Mouse (Mus musculus) MEL (cell line): ENCODE results near the gene Ralgapb. TPM values are rescaled to one million over a fixed set of nuclear protein-coding genes. Genes with fewer than 3 reads are reported as not detected.

Experiments used
- DNase-seq: peaks from one replicate; pipeline ENCODE4 v3.0.0; 2011; ENCODE audit warnings: low read depth, low spot score
- H3K27ac ChIP-seq: 2 replicates; pipeline ENCODE4 v1.5.1; 2012; ENCODE audit warnings: low read depth, mild to moderate bottlenecking, control low read depth, low read length, moderate library complexity; ENCODE audit not compliant: control insufficient read depth
- H3K27me3 ChIP-seq, 2 experiments: fragments of 150-350 bp in 1 of 2; sonication (generic) in 1 of 2; 2 replicates each; pipeline ENCODE4 v1.6.1; 2012; ENCODE audit warnings: low read length in 2 of 2, mild to moderate bottlenecking in 2 of 2, improper control_type of control experiment in 1 of 2, moderate library complexity in 1 of 2; ENCODE audit not compliant: insufficient read depth in 2 of 2, control insufficient read depth in 1 of 2
- H3K36me3 ChIP-seq, 2 experiments: 2 replicates each; pipeline ENCODE4 v1.6.1; 2012 to 2014; ENCODE audit warnings: low read length in 2 of 2, improper control_type of control experiment in 1 of 2, inconsistent platforms in 1 of 2, mild to moderate bottlenecking in 1 of 2; ENCODE audit not compliant: insufficient read depth in 2 of 2, control insufficient read depth in 1 of 2
- H3K4me1 ChIP-seq, 2 experiments: fragments of 150-350 bp in 1 of 2; sonication (generic) in 1 of 2; 2 replicates each; pipeline ENCODE4 v1.6.1; 2012; ENCODE audit warnings: low read length in 2 of 2, improper control_type of control experiment in 1 of 2, mild to moderate bottlenecking in 1 of 2; ENCODE audit not compliant: insufficient read depth in 2 of 2, control insufficient read depth in 1 of 2
- H3K4me3 ChIP-seq, 2 experiments: fragments of 150-350 bp in 1 of 2; sonication (generic) in 1 of 2; 2 replicates each; pipeline ENCODE4 v1.5.1; 2012; ENCODE audit warnings: low read depth in 2 of 2, low read length in 2 of 2, mild to moderate bottlenecking in 2 of 2, moderate library complexity in 2 of 2, control low read depth in 1 of 2, improper control_type of control experiment in 1 of 2; ENCODE audit not compliant: control insufficient read depth in 1 of 2, insufficient read depth in 1 of 2
- H3K79me2 ChIP-seq: 2 replicates; pipeline ENCODE4 v1.6.1; 2012; ENCODE audit warnings: mild to moderate bottlenecking, low read length, moderate library complexity; ENCODE audit not compliant: control insufficient read depth, poor library complexity, insufficient read depth
- H3K9ac ChIP-seq: 2 replicates; pipeline ENCODE4 v1.6.1; 2012; ENCODE audit warnings: low read depth, mild to moderate bottlenecking, control low read depth, low read length, moderate library complexity; ENCODE audit not compliant: control insufficient read depth, poor library complexity, severe bottlenecking
- H3K9me3 ChIP-seq: fragments of 150-350 bp; sonication (generic); replicated peaks from 2 replicates; pipeline ENCODE4 v1.6.1; 2012; ENCODE audit warnings: mild to moderate bottlenecking, low read length, improper control_type of control experiment, moderate library complexity; ENCODE audit not compliant: insufficient read depth
- BHLHE40 ChIP-seq: IDR thresholded peaks from 2 replicates; pipeline ENCODE4 v1.6.1; 2012; ENCODE audit warnings: low read depth, mild to moderate bottlenecking, inconsistent platforms, low read length, improper control_type of control experiment, borderline replicate concordance
- E2F4 ChIP-seq: IDR thresholded peaks from 2 replicates; pipeline ENCODE4 v1.6.1; 2011; ENCODE audit warnings: low read depth, low read length, improper control_type of control experiment, borderline replicate concordance
- ELF1 ChIP-seq: IDR thresholded peaks from 2 replicates; pipeline ENCODE4 v1.6.1; 2014; ENCODE audit warnings: low read depth, mild to moderate bottlenecking, inconsistent platforms, low read length, improper control_type of control experiment, moderate library complexity
- EP300 ChIP-seq, 2 experiments: IDR thresholded peaks; 2 replicates each; pipeline ENCODE4 v1.6.1; 2011; ENCODE audit warnings: improper control_type of control experiment in 2 of 2, low read length in 2 of 2, low read depth in 1 of 2, mild to moderate bottlenecking in 1 of 2
- GABPA ChIP-seq: IDR thresholded peaks from 2 replicates; pipeline ENCODE4 v1.6.1; 2012; ENCODE audit warnings: low read depth, mild to moderate bottlenecking, inconsistent platforms, low read length, improper control_type of control experiment, moderate library complexity
- GATA1 ChIP-seq: IDR thresholded peaks from 2 replicates; pipeline ENCODE4 v1.6.1; 2011; ENCODE audit warnings: low read depth, low read length, improper control_type of control experiment
- HCFC1 ChIP-seq: IDR thresholded peaks from 2 replicates; pipeline ENCODE4 v1.6.1; 2012; ENCODE audit warnings: low read depth, mild to moderate bottlenecking, inconsistent platforms, low read length, improper control_type of control experiment, moderate library complexity
- MAX ChIP-seq: IDR thresholded peaks from 2 replicates; pipeline ENCODE4 v1.6.1; 2011; ENCODE audit warnings: low read length, improper control_type of control experiment
- MEF2A ChIP-seq: IDR thresholded peaks from 2 replicates; pipeline ENCODE4 v1.6.1; 2014; ENCODE audit warnings: low read depth, mild to moderate bottlenecking, inconsistent platforms, low read length, improper control_type of control experiment; ENCODE audit not compliant: poor library complexity, insufficient replicate concordance, severe bottlenecking; ENCODE audit errors: extremely low read depth
- MYB ChIP-seq: IDR thresholded peaks from 2 replicates; pipeline ENCODE4 v1.6.1; 2011; ENCODE audit warnings: mild to moderate bottlenecking, low read depth, low read length, improper control_type of control experiment
- MYC ChIP-seq: IDR thresholded peaks from 2 replicates; pipeline ENCODE4 v1.6.1; 2011; ENCODE audit warnings: low read depth, mild to moderate bottlenecking, low read length, improper control_type of control experiment, moderate library complexity
- NELFE ChIP-seq: IDR thresholded peaks from 2 replicates; pipeline ENCODE4 v1.6.1; 2011; ENCODE audit warnings: low read depth, low read length, improper control_type of control experiment
- NRF1 ChIP-seq: IDR thresholded peaks from 2 replicates; pipeline ENCODE4 v1.6.1; 2014; ENCODE audit warnings: low read depth, mild to moderate bottlenecking, inconsistent platforms, low read length, improper control_type of control experiment, moderate library complexity; ENCODE audit not compliant: poor library complexity, insufficient read depth, severe bottlenecking
- POLR2A ChIP-seq, 2 experiments: IDR thresholded peaks; 2 replicates each; pipeline ENCODE4 v1.6.1; 2011 to 2012; ENCODE audit warnings: low read length in 2 of 2, mild to moderate bottlenecking in 2 of 2, control low read depth in 1 of 2, improper control_type of control experiment in 1 of 2, low read depth in 1 of 2, moderate library complexity in 1 of 2; ENCODE audit not compliant: control insufficient read depth in 1 of 2, insufficient read depth in 1 of 2, poor library complexity in 1 of 2
- POLR2AphosphoS5 ChIP-seq: IDR thresholded peaks from 2 replicates; pipeline ENCODE4 v1.6.1; 2012; ENCODE audit warnings: low read depth, borderline replicate concordance, mild to moderate bottlenecking, inconsistent platforms, low read length, moderate library complexity, mixed read lengths
- RCOR1 ChIP-seq: IDR thresholded peaks from 2 replicates; pipeline ENCODE4 v1.6.1; 2012; ENCODE audit warnings: low read depth, mild to moderate bottlenecking, inconsistent platforms, low read length, improper control_type of control experiment
- SIN3A ChIP-seq: IDR thresholded peaks from 2 replicates; pipeline ENCODE4 v1.6.1; 2012; ENCODE audit warnings: low read length, improper control_type of control experiment, inconsistent platforms
- TAL1 ChIP-seq: IDR thresholded peaks from 2 replicates; pipeline ENCODE4 v1.6.1; 2012; ENCODE audit warnings: mild to moderate bottlenecking, inconsistent platforms, low read length, moderate library complexity, mixed read lengths
- TBP ChIP-seq: IDR thresholded peaks from 2 replicates; pipeline ENCODE4 v1.8.0; 2011; ENCODE audit warnings: low read depth, low read length, improper control_type of control experiment
- TCF12 ChIP-seq: IDR thresholded peaks from 2 replicates; pipeline ENCODE4 v1.6.1; 2014; ENCODE audit warnings: low read depth, mild to moderate bottlenecking, inconsistent platforms, low read length, improper control_type of control experiment, moderate library complexity
- UBTF ChIP-seq: IDR thresholded peaks from 2 replicates; pipeline ENCODE4 v1.6.1; 2012; ENCODE audit warnings: low read depth, mild to moderate bottlenecking, inconsistent platforms, low read length, improper control_type of control experiment, moderate library complexity, borderline replicate concordance; ENCODE audit not compliant: insufficient read depth
- USF1 ChIP-seq: IDR thresholded peaks from 2 replicates; pipeline ENCODE4 v1.6.1; 2014; ENCODE audit warnings: low read depth, mild to moderate bottlenecking, inconsistent platforms, low read length, improper control_type of control experiment, moderate library complexity
- ZC3H11A ChIP-seq: IDR thresholded peaks from 2 replicates; pipeline ENCODE4 v1.6.1; 2012; ENCODE audit warnings: low read depth, mild to moderate bottlenecking, inconsistent platforms, low read length, improper control_type of control experiment
- polyA plus RNA-seq, 2 experiments: library from polyadenylated mRNA; stranded (reverse) in 1 of 2; unstranded in 1 of 2; fragments of >175 nt in 1 of 2; fragments of >200 nt in 1 of 2; gene quantifications; 2 replicates each; pipeline versions ENCODE4 v1.2.1 to v1.2.4; 2012; ENCODE audit warnings: low replicate concordance in 2 of 2, low read depth in 1 of 2; ENCODE audit not compliant: insufficient read length in 2 of 2, insufficient read depth in 1 of 2, missing spikeins in 1 of 2
- total RNA-seq: library from RNA; depleted of rRNA; stranded (reverse); fragments of 300-350 nt; gene quantifications from 2 replicates; pipeline ENCODE4 v1.2.3, GENCODE M21; 2012

Ralgapb gene
- total and polyA plus RNA-seq, 3 experiments: 15.0 to 122 (median 20.7) TPM

DNA sequence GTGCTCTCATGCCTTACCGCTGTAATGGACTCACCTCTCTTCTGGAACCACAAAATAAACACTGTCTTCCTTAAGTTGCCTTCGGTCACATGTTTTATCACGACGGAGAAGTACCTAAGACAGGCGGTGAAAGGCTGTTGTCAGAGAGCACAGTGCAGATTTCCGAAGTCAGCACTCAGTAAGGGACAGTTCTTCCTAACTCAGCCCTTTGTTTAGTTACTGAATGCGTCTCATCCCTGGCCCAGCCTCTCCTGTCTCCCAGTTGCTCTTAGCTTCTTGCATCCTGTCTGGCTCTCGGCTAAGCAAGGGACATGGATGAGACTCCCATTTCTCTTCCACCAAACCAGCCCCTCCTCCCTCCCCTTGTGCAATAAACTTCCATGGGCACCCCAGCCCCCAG, 23.6 kb upstream of the Ralgapb start:
- Histone ChIP-seq H3K9me3 (no peaks in the 10 kb centered on the region), H3K27ac (no peak overlapping the region), H3K27me3 (peaks cover 6 to 12% of the 10 kb centered on the region in 2 experiments; a peak in 3 of 4 replicates), H3K4me3 (no peak overlapping the region), H3K4me1 (no peaks in the 10 kb centered on the region), H3K79me2 (no peaks in the 10 kb centered on the region)
- TF ChIP-seq E2F4 (no peak), TCF12 (no peak), ELF1 (no peak), POLR2AphosphoS5 (no peak), ZC3H11A (no peak), UBTF (no peak), HCFC1 (no peak)
- TF ChIP-seq, all 39 proteins: peak for 0
- no peaks in the 10 kb centered on the region for H3K36me3 ChIP-seq
- DNase-seq: no peak
- H3K9ac ChIP-seq: no peak overlapping the region

DNA sequence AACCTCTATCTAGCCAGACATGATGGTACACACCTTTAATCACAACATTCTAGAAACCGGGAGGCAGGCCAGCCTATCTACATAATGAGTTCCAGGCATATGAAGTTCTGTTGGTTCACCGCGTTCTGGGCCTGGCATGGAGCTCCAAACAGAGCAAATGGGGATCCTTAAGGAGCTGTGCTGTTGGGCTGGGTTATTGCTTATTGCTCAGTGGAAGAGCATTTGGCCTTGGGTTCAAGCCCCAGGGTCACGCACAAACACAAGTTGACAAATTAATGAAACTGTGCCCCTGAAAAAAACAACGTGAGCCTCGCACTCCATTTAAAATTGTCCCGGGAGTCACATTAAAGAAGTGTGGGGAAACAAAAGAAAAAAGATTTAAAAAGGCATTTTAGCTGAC, 20.2 kb upstream of the Ralgapb start:
- Histone ChIP-seq H3K27ac (no peak overlapping the region), H3K36me3 (no peaks in the 10 kb centered on the region)
- no peak for DNase-seq
- TF ChIP-seq USF1 (no peak), MYC (no peak), RCOR1 (no peak), SIN3A (no peak), MAX (no peak), GATA1 (no peak), HCFC1 (no peak), EP300 (IDR thresholded peaks at IDR 0.05; ENCODE audit: low read depth in 1 of 2, low read length in 2 of 2) (no peak), MYB (no peak), GABPA (no peak), NRF1 (no peak), BHLHE40 (no peak), MEF2A (no peak), TCF12 (no peak), NELFE (no peak), POLR2A (IDR thresholded peaks at IDR 0.05; ENCODE audit: control insufficient read depth in 1 of 2, insufficient read depth in 1 of 2, low read depth in 1 of 2, low read length in 2 of 2, poor library complexity in 1 of 2) (no peak), TAL1 (no peak), TBP (no peak)
- TF ChIP-seq, all 39 proteins: peak for 0
- Histone ChIP-seq H3K9me3 (no peaks in the 10 kb centered on the region), H3K4me1 (no peaks in the 10 kb centered on the region), H3K4me3 (no peak overlapping the region), H3K27me3 (peaks cover 6 to 12% of the 10 kb centered on the region in 2 experiments; a peak in 3 of 4 replicates), H3K9ac (no peak overlapping the region), H3K79me2 (no peaks in the 10 kb centered on the region)
